20 mouse cellular contexts compared by ENCODE assay signal in the genomic region with DNA sequence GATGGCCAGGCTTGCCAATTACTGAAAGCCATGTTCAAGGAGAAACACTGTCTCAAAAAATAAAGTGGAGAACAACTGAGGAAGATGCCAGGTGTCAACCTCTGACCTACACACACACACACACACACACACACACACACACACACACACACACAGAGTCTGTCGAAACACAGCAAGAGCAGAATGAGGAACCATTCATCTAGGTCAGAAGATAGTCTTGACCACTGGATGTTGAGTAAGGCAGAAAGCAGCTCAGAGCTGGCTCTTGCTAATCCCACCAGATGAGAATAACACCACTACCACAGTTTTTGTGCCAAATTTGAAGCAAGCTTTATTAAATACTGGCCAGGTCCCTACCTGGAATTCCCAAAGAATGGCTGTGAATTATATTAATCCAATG.
"Had no signal": no experiment of that assay in that cellular context is flagged by ENCODE, and none has a peak within 500 bp of the region (broad histone marks: within the 10 kb centered on the region; RNA-seq: fewer than 3 reads in every experiment).

No protein-coding gene starts in this region.

- DNase-seq: kidney, adult 18-20 months; kidney, adult 9 months; kidney, postnatal 14 days; kidney, postnatal 4 days; lung, adult 18-20 months; lung, postnatal 4 days; retina, postnatal 1 day; right cerebral cortex, postnatal 25 days; spleen, adult 18-20 months; thymus, postnatal 36 days had no signal

- H3K9me3 ChIP-seq: lung, embryonic 15.5 days; midbrain, embryonic 10.5 days; midbrain, embryonic 13.5 days; neural tube, embryonic 12.5 days; neural tube, embryonic 15.5 days; stomach, embryonic 15.5 days had no signal

- H3K4me2 ChIP-seq: liver, embryonic 11.5 days; lung, embryonic 15.5 days; midbrain, embryonic 13.5 days; neural tube, embryonic 12.5 days; neural tube, embryonic 15.5 days; stomach, embryonic 15.5 days had no signal

- ATAC-seq: intestine, embryonic 16.5 days; midbrain, embryonic 13.5 days had no signal

- H3K9ac ChIP-seq: liver, embryonic 14.5 days; lung, embryonic 15.5 days; midbrain, embryonic 13.5 days; neural tube, embryonic 12.5 days; neural tube, embryonic 15.5 days; stomach, embryonic 15.5 days had no signal

- H3K36me3 ChIP-seq: lung, embryonic 15.5 days; midbrain, embryonic 10.5 days; midbrain, embryonic 13.5 days; neural tube, embryonic 12.5 days; neural tube, embryonic 15.5 days; stomach, embryonic 15.5 days had no signal

- H3K27me3 ChIP-seq: lung, embryonic 15.5 days; midbrain, embryonic 13.5 days; neural tube, embryonic 12.5 days; neural tube, embryonic 15.5 days; stomach, embryonic 15.5 days had no signal

- H3K4me1 ChIP-seq: lung, embryonic 15.5 days; midbrain, embryonic 10.5 days; midbrain, embryonic 13.5 days; neural tube, embryonic 12.5 days; neural tube, embryonic 15.5 days; stomach, embryonic 15.5 days had no signal

- H3K27ac ChIP-seq: liver, embryonic 14.5 days; lung, embryonic 15.5 days; midbrain, embryonic 10.5 days; midbrain, embryonic 13.5 days; neural tube, embryonic 12.5 days; neural tube, embryonic 15.5 days; stomach, embryonic 15.5 days had no signal

- H3K4me3 ChIP-seq: lung, embryonic 15.5 days; megakaryocyte, embryonic 14.5 days; midbrain, embryonic 10.5 days; midbrain, embryonic 13.5 days; neural tube, embryonic 12.5 days; neural tube, embryonic 15.5 days; stomach, embryonic 15.5 days had no signal
